Mouse (Mus musculus) forebrain, embryonic 16.5 days (tissue): Measurements from ENCODE around the gene Marf1. TPM values are rescaled to one million over a fixed set of nuclear protein-coding genes. Genes with fewer than 3 reads are reported as not detected.
"Not testable (repeated sequence)": the region's sequence is repeated elsewhere in the genome, so short reads cannot be mapped to it uniquely, and the experiment has no call there.

ENCODE experiments used
- ATAC-seq: fragments of 200-750 bp; cut with Nextera tagmentation; 2 replicates; pipeline ENCODE4 v1.8.0; 2017; ENCODE audit warnings: mild to moderate bottlenecking, moderate library complexity
- H3K27ac ChIP-seq: fragments of 300-500 bp; sonication (generic); 2 replicates; pipeline ENCODE4 v1.5.1; 2014; ENCODE audit warnings: low read length, control low read depth
- H3K27me3 ChIP-seq: fragments of 300-500 bp; sonication (generic); replicated peaks from 2 replicates; pipeline ENCODE4 v1.6.1; 2014; ENCODE audit warnings: low read length; ENCODE audit not compliant: control insufficient read depth, insufficient read depth
- H3K36me3 ChIP-seq: fragments of 300-500 bp; sonication (generic); 2 replicates; pipeline ENCODE4 v1.6.1; 2014; ENCODE audit not compliant: control insufficient read depth, insufficient read depth
- H3K4me1 ChIP-seq: fragments of 300-500 bp; sonication (generic); replicated peaks from 2 replicates; pipeline ENCODE4 v1.6.1; 2014; ENCODE audit warnings: low read length; ENCODE audit not compliant: control insufficient read depth, insufficient read depth
- H3K4me2 ChIP-seq: fragments of 300-500 bp; sonication (generic); 2 replicates; pipeline ENCODE4 v1.6.1; 2014; ENCODE audit warnings: mild to moderate bottlenecking, low read length, control low read depth
- H3K4me3 ChIP-seq: fragments of 300-500 bp; sonication (generic); replicated peaks from 2 replicates; pipeline ENCODE4 v1.5.1; 2014; ENCODE audit warnings: mild to moderate bottlenecking, low read length, control low read depth
- H3K9ac ChIP-seq: fragments of 300-500 bp; sonication (generic); replicated peaks from 2 replicates; pipeline ENCODE4 v1.6.1; 2014; ENCODE audit warnings: low read depth, low read length, control low read depth
- H3K9me3 ChIP-seq: fragments of 300-500 bp; sonication (generic); 2 replicates; pipeline ENCODE4 v1.6.1; 2016; ENCODE audit warnings: low read length; ENCODE audit not compliant: control insufficient read depth
- WGBS: fragments of 180-500 bp; shearing (Covaris S2); extraction: QIAGEN DNeasy Blood & Tissue Kit; methylation state at CpG from one replicate; pipeline ENCODE4 v1.1.7; 2014; 5-methylcytosine and 5-hydroxymethylcytosine counted together
- polyA plus RNA-seq: library from polyadenylated mRNA; unstranded; fragments of >200 nt; fragmentation: Nextera tagmentation; extraction: Ambion mirVana; gene quantifications from 2 replicates; pipeline ENCODE4 v1.2.1, GENCODE M21; 2015

Gene Marf1
- polyA plus RNA-seq, 1 experiment from 2014 or later, result 21.9 TPM

DNA sequence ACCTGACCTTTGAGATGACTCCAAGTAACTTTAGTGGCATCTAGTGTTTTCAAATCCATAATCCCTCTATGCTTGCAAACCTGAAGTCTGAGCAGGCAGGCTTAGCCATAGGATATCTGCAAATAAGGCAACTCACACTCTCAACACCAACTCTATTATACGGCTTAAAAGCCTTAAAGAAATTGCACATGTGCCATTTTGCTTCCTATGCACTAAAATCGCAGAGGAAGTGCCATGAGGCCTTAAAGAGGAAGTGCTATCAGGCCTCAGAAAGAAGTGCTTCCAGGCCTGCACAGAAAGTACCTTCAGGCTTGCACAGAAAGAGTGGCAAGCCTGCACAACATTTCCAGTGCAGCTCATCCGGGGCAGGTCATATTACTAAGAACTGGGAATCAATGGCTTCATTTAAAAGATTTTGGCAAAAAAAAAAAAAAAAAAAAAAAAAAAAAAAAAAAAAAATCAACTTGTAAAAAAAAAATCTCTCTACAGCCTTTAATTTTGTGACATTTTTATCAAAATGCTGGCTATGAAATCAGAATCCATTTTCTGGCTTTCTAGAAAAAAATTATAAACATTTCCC is 53.4 kb downstream of the Marf1 start:
- Histone ChIP-seq H3K9ac (no peak overlapping the region), H3K4me2 (no peak overlapping the region), H3K27me3 (no peaks in the 10 kb centered on the region), H3K27ac (no peak overlapping the region), H3K4me3 (no peak overlapping the region), H3K36me3 (peaks cover 33% of the 10 kb centered on the region), H3K4me1 (no peaks in the 10 kb centered on the region), H3K9me3 (no peaks in the 10 kb centered on the region)
- ATAC-seq, result no peak
- WGBS, result 88% methylated on average over 3 of the region's 3 CpGs

DNA sequence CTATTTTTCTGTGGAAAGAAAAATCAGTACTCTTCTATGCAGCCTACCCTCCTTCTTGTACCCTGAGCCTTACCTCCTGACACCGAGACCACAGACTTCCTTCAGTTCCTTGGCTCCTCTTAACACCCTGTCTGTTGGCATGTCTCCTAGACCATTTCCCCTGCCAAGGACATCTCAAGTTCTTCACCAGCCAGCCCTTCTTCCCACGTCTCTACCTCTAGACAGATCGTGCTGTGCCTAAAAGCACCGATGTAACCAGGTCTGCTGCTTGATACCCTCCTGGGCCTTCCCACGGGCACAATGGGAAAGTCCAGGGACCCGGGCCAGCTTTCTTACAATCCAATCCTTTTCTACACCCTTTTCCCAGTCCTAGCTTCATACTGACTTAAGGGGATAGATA is 57.3 kb downstream of the Marf1 start:
- Histone ChIP-seq H3K4me3 (no peak overlapping the region), H3K9me3 (no peaks in the 10 kb centered on the region), H3K4me1 (no peaks in the 10 kb centered on the region), H3K27me3 (no peaks in the 10 kb centered on the region), H3K9ac (no peak overlapping the region), H3K27ac (no peak overlapping the region), H3K4me2 (no peak overlapping the region), H3K36me3 (peaks cover 12% of the 10 kb centered on the region)
- 85% methylated on average over 6 of the region's 6 CpGs for WGBS
- ATAC-seq, result peak; percentile 27; the same call in 1 of the 2 replicates

DNA sequence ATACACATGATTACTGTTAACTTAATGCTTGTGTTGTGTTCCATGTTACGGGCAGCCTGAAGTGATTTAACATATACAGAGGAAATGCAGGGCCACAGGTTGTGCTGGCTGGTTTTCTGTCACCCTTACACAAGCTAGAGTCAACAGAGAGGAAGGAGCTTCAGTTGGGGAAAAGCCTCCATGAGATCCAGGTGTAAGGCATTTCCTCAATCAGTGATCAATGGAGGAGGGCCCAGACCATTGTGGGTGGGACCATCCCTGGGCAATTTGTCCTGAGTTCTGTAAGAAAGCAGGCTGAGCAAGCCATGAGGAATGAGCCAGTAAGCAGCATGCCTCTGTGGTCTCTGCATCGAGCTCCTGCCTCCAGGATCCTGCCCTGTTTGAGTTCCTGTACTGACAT is 71.4 kb downstream of the Marf1 start:
- peaks cover 18% of the 10 kb centered on the region for H3K36me3 ChIP-seq
- no peak overlapping the region for H3K9ac ChIP-seq
- no peak overlapping the region for H3K4me3 ChIP-seq
- no peaks in the 10 kb centered on the region for H3K9me3 ChIP-seq
- H3K4me2 ChIP-seq, result no peak overlapping the region
- no peaks in the 10 kb centered on the region for H3K27me3 ChIP-seq
- no peak overlapping the region for H3K27ac ChIP-seq
- 94% methylated on average over 2 of the region's 2 CpGs for WGBS
- ATAC-seq, result no peak
- H3K4me1 ChIP-seq, result no peaks in the 10 kb centered on the region

DNA sequence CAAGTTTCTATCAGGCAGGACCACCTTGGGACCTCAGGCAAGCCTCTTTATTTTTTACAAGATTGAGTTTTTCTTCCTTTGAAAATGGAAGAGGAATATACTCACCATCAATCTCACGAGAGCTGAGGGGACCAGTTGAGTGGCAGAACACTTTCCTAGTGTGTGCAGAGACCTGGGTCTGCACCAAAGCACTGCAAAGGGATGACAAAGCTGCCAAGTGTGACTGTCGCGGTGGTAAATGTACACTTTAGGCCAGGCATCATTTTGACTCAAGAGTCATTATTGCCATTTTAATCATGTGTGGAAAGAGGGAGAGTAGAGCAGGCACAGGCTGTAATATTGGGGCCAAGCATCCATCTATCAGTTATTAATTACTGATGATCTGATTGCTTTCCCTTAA is 73.9 kb downstream of the Marf1 start:
- Histone ChIP-seq H3K4me2 (no peak overlapping the region), H3K9me3 (no peaks in the 10 kb centered on the region), H3K4me1 (no peaks in the 10 kb centered on the region), H3K27ac (no peak overlapping the region), H3K9ac (no peak overlapping the region), H3K27me3 (no peaks in the 10 kb centered on the region), H3K4me3 (no peak overlapping the region), H3K36me3 (0 out of 2 replicates have a peak, but pooled peaks cover 12% of the 10 kb centered on the region)
- WGBS, result 82% methylated on average over 3 of the region's 3 CpGs
- no peak for ATAC-seq

DNA sequence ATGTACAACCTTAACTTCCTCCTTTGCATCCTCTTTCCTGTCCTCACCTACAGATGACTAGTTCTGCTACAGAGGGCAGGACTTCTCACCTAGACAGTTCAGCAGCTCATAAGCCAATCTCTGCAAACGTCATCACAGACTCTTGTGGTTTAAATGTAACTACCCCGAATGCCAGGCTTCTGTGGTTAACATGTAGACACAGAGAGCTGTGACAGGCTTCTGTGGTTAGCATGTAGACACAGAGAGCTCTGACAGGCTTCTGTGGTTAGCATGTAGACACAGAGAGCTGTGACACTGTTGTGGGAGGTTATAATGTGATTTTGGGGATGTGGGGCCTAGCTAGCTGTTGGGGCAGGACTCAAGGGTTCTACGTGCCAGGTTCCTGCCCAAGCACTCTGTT is 74.9 kb downstream of the Marf1 start:
- Histone ChIP-seq H3K4me3 (no peak overlapping the region), H3K4me1 (no peaks in the 10 kb centered on the region), H3K36me3 (0 out of 2 replicates have a peak, but pooled peaks cover 10% of the 10 kb centered on the region), H3K27ac (no peak overlapping the region), H3K27me3 (no peaks in the 10 kb centered on the region), H3K9ac (no peak overlapping the region), H3K4me2 (no peak overlapping the region), H3K9me3 (no peaks in the 10 kb centered on the region)
- 82% methylated on average over 3 of the region's 3 CpGs for WGBS
- ATAC-seq, result no peak

DNA sequence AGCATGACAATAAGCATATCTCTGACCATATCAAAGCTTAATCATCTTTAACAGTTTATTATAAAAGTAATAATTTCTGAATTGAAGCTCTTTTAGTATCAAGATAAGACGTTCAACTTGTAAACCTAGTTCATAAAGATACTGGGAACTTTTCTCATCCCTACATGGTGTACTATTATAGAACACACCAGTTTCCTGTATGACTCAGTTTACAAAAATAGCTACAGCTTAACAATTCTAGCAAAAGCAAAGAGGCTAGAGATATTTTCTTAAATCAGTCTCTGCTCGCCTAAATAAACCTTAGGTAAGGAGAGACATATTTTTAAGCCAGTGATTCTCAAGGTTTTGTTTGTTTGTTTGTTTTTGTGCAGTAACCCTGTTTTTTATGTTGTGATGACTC is 80.2 kb downstream of the Marf1 start:
- no peak overlapping the region for H3K9ac ChIP-seq
- no peak overlapping the region for H3K4me3 ChIP-seq
- no peak overlapping the region for H3K4me2 ChIP-seq
- 89% methylated on average over 2 of the region's 2 CpGs for WGBS
- H3K9me3 ChIP-seq, result no peaks in the 10 kb centered on the region
- no peaks in the 10 kb centered on the region for H3K36me3 ChIP-seq
- no peaks in the 10 kb centered on the region for H3K4me1 ChIP-seq
- no peak for ATAC-seq
- no peaks in the 10 kb centered on the region for H3K27me3 ChIP-seq
- no peak overlapping the region for H3K27ac ChIP-seq

DNA sequence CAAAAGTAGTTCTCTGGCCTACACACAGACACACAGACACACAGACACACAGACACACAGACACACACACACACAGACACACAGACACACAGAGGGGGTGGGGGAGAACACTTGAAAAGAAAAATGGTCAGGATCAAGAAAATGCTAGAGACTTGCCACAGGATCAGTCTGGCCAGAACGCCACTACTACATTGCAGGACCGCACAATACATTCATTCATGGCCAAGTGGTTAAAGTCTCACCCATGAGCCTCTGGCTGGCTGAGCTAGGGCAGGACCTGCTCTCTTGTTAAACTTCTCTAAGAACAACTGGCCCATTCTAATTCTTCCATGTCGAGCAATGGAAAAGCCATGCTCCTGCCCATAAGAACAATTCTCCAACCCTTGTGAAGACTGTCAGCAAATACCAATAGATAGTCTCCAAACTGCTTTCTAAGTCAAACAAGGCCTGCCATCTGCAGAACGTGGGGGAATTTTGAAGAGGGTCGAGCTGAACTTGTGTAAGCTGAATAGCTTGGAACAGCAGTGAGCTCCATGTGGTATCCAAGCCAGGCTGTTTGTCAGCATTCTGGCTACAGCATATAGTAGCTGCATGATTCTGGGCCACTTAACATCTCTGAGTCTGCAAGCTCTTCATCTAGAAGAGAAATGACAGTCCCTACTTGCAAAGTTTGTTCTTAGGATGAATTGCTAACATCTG is 92.5 kb downstream of the Marf1 start:
- Histone ChIP-seq H3K36me3 (no peaks in the 10 kb centered on the region), H3K4me1 (peaks cover 5% of the 10 kb centered on the region), H3K9me3 (no peaks in the 10 kb centered on the region), H3K27me3 (no peaks in the 10 kb centered on the region), H3K9ac (no peak overlapping the region), H3K4me3 (no peak overlapping the region), H3K27ac (no peak overlapping the region), H3K4me2 (no peak overlapping the region)
- 64% methylated on average over 5 of the region's 5 CpGs for WGBS
- ATAC-seq, result no peak

DNA sequence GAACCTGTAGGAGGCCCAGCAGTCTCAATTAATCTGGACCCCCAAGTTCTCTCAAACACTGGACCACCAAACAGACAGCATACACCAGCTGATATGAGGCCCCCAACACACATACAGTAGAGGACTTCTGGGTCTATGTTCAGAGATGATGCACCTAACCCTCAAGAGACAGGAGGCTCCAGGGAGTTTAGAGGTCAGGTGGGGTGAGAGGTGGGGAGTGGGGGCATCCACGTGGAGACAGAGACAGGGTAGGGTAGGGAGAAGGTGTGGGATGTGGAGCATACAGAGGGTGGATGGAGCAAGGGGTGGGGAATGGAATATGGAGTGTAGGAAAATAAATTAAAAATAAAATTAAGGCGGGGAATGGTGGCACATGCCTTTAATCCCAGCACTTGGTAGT is 94.5 kb downstream of the Marf1 start:
- H3K4me3 ChIP-seq, H3K4me2 ChIP-seq, H3K27me3 ChIP-seq, ATAC-seq, H3K27ac ChIP-seq, H3K9me3 ChIP-seq, H3K9ac ChIP-seq, H3K4me1 ChIP-seq, H3K36me3 ChIP-seq: not testable (repeated sequence)
- WGBS, result 89% methylated on average over 2 of the region's 2 CpGs

DNA sequence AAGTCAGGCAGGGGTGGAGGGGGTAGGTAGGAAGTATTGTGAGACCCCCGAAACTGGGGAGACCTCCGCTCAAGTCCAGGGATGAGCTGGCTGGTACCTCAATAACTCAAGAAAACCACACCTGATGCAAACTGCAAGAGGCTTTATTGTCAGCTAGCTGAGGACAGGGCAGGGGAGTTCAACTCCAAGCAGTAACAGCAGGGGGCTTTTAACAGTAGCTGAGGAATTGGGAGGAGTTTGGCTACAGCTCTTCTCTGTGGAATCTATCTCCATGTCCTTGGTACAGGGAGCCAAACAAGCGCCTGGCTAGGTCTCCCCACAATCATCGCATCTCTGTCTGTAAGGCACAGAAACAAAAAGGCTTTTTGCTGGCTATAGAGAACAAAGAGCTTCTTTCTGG is 96.6 kb downstream of the Marf1 start:
- not testable (repeated sequence) for H3K36me3 ChIP-seq, H3K4me3 ChIP-seq, H3K4me2 ChIP-seq, H3K27me3 ChIP-seq, H3K4me1 ChIP-seq, H3K27ac ChIP-seq, H3K9ac ChIP-seq, H3K9me3 ChIP-seq, ATAC-seq
- 83% methylated on average over 4 of the region's 4 CpGs for WGBS
